Mouse (Mus musculus): ENCODE measurements around the gene Vmn1r33. TPM values are rescaled to one million over a fixed set of nuclear protein-coding genes. Genes with fewer than 3 reads are reported as not detected.
"Not testable (repeated sequence)": the region's sequence is repeated elsewhere in the genome, so short reads cannot be mapped to it uniquely, and the experiment has no call there.

Vmn1r33 gene
- polyA plus RNA-seq (2014; fragmentation: Nextera tagmentation; extraction: Ambion mirVana): not detected in 2 replicates

DNA sequence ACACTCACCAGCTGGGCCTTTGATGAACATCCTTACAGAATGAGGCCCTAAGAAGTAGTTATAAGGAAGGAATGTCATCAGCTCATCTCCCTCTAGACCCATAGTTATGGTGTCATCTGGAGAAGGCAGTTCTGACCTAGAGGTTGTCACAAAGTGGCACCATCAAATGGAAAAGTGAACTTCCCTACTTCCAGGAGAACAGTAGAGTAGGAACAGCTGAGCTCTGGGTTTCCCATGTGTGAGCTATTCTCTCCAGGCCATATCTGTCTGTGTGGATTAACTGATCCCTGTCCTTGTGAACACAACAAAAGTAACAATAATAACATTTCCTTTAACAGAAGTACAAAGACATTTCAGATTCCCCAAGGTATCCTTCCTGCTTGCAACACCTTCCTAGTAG lies at the start of gene Vmn1r33:
TSS of gene Vmn1r33 (minus strand) at position 101 of the 400 bp plus-strand sequence.
- not testable (repeated sequence) for H3K4me1 ChIP-seq (ENCODE audit: control insufficient read depth, insufficient read depth, low read length); H3K4me2 ChIP-seq; H3K27me3 ChIP-seq (ENCODE audit: control insufficient read depth, insufficient read depth, low read length); H3K9me3 ChIP-seq (ENCODE audit: control insufficient read depth, low read length); ATAC-seq (ENCODE audit: low FRiP score); H3K27ac ChIP-seq (ENCODE audit: low read depth, low read length); H3K36me3 ChIP-seq (ENCODE audit: control insufficient read depth, insufficient read depth, low read length); DNase-seq (ENCODE audit: low spot score, missing footprints); H3K9ac ChIP-seq (ENCODE audit: low read length); H3K4me3 ChIP-seq (ENCODE audit: low read depth, low read length)

DNA sequence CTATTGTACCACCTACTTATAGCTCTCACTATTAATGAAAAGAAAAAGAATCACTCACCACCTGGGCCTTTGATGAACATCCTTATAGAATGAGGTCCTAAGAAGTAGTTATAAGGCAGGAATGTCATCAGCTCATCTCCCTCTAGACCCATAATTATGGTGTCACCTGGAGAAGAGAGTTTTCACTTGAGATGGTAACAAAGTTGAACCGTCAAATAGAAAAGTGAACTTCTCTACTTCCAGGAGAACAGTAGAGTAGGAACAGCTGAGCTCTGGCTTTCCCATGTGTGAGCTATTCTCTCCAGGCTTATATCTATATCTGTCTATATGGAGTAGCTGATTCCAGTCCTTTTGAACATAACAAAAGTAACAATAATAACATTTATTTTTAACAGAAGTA lies 25.7 kb upstream of the Vmn1r33 start, which contains the start of gene Vmn1r34:
TSS of gene Vmn1r34 (minus strand) at position 101 of the 400 bp plus-strand sequence.
- Histone ChIP-seq H3K4me3 (ENCODE audit: low read depth, low read length) (no peak within 1 kb of the TSS), H3K9ac (ENCODE audit: low read length) (no peak within 1 kb of the TSS), H3K4me2 (no peak within 1 kb of the TSS), H3K27ac (ENCODE audit: low read depth, low read length) (no peak within 1 kb of the TSS), H3K9me3 (ENCODE audit: control insufficient read depth, low read length) (no peaks in the 10 kb centered on the region), H3K4me1 (ENCODE audit: control insufficient read depth, insufficient read depth, low read length) (no peaks in the 10 kb centered on the region), H3K36me3 (ENCODE audit: control insufficient read depth, insufficient read depth, low read length) (no peaks in the 10 kb centered on the region), H3K27me3 (ENCODE audit: control insufficient read depth, insufficient read depth, low read length) (no peaks in the 10 kb centered on the region)
- ATAC-seq (ENCODE audit: low FRiP score) (no peak), DNase-seq (ENCODE audit: low spot score, missing footprints) (no peak)
- WGBS: 87% methylated on average over 1 of the region's 1 CpGs

DNA sequence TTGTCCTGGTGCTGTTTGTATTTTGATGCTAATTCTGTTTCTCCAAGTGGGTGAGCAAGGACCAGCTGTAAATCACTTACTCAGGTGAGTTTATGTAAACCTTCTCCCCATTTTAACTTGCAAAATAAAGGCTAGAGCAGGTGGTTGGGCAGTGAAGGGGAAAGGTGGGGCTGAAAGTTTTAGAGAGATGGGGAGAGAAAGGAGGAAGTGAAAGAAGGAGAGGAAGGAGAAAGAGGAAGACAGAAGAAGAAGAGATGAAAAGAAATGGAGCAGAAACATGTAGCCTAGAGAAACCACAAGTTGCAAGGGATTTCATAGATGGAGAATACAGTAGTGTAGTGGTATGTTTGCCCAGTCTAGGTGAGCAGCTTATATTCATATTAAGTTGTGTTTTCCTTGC lies 22.3 kb downstream of the Vmn1r33 start:
- ATAC-seq (ENCODE audit: low FRiP score): no peak

More for the DNA sequence above, 22.3 kb downstream of the Vmn1r33 start:
- H3K9ac ChIP-seq (ENCODE audit: low read length): no peak overlapping the region
- no peaks in the 10 kb centered on the region for H3K27me3 ChIP-seq (ENCODE audit: control insufficient read depth, insufficient read depth, low read length)
- H3K27ac ChIP-seq (ENCODE audit: low read depth, low read length): no peak overlapping the region
- no peaks in the 10 kb centered on the region for H3K9me3 ChIP-seq (ENCODE audit: control insufficient read depth, low read length)
- H3K36me3 ChIP-seq (ENCODE audit: control insufficient read depth, insufficient read depth, low read length): no peaks in the 10 kb centered on the region
- DNase-seq (ENCODE audit: low spot score, missing footprints): no peak
- no peak overlapping the region for H3K4me2 ChIP-seq
- H3K4me3 ChIP-seq (ENCODE audit: low read depth, low read length): no peak overlapping the region
- no peaks in the 10 kb centered on the region for H3K4me1 ChIP-seq (ENCODE audit: control insufficient read depth, insufficient read depth, low read length)

Other genes starting within 250 kb of the Vmn1r33 start
- 133 and 142 TPM in 2 replicates for gene Mad2l1, start 82.9 kb downstream of the Vmn1r33 start, polyA plus RNA-seq (2014; fragmentation: Nextera tagmentation; extraction: Ambion mirVana)
- gene Vmn1r32, start 58.2 kb downstream of the Vmn1r33 start, polyA plus RNA-seq (2014; fragmentation: Nextera tagmentation; extraction: Ambion mirVana): 0.15 TPM in 1 of 2 replicates, not detected in the other
- not detected in 2 replicates for gene Vmn1r34, start 25.6 kb upstream of the Vmn1r33 start, polyA plus RNA-seq (2014; fragmentation: Nextera tagmentation; extraction: Ambion mirVana)
- gene Vmn1r35, start 67.6 kb upstream of the Vmn1r33 start, polyA plus RNA-seq (2014; fragmentation: Nextera tagmentation; extraction: Ambion mirVana): not detected in 2 replicates
- not detected in 2 replicates for gene Vmn1r36, start 100.9 kb upstream of the Vmn1r33 start, polyA plus RNA-seq (2014; fragmentation: Nextera tagmentation; extraction: Ambion mirVana)
- gene Vmn1r37, start 111.1 kb upstream of the Vmn1r33 start, polyA plus RNA-seq (2014; fragmentation: Nextera tagmentation; extraction: Ambion mirVana): not detected in 2 replicates
- not detected in 2 replicates for gene Vmn1r38, start 164.3 kb upstream of the Vmn1r33 start, polyA plus RNA-seq (2014; fragmentation: Nextera tagmentation; extraction: Ambion mirVana)
- not detected in 2 replicates for gene Vmn1r39, start 192.3 kb upstream of the Vmn1r33 start, polyA plus RNA-seq (2014; fragmentation: Nextera tagmentation; extraction: Ambion mirVana)